Mouse (Mus musculus): ENCODE results near the gene Kcnh3.

Kcnh3 gene

GRCm38 (mm10) chr15:99284527-99285188, 60.0 kb downstream of the Kcnh3 start:
- DNase-seq (ENCODE audit: low read depth, low spot score) = no peak

GRCm38 (mm10) chr15:99285189-99285535, 60.5 kb downstream of the Kcnh3 start:
- DNase-seq (ENCODE audit: low read depth, low spot score) = no peak

GRCm38 (mm10) chr15:99290586-99290985, 65.9 kb downstream of the Kcnh3 start:
- DNase-seq (ENCODE audit: low read depth, low spot score) = no peak
